Mouse (Mus musculus) megakaryocyte, embryonic 14.5 days (primary cell): ENCODE data around the gene Serpina1e.

Source experiments
- FLI1 ChIP-seq: IDR thresholded peaks from 2 replicates; pipeline ENCODE4 v1.6.1; 2012; ENCODE audit warnings: low read length, inconsistent platforms, mixed read lengths
- GATA1 ChIP-seq: IDR thresholded peaks from 3 replicates; pipeline ENCODE4 v1.6.1; 2012; ENCODE audit warnings: mixed read lengths, low read length, inconsistent platforms, borderline replicate concordance

- TF ChIP-seq FLI1, result no peak
- TF ChIP-seq GATA1, result no peak
Measured at GRCm38 (mm10) chr12:103962337-103962736, 3.6 kb upstream of the Serpina1e start.
